Mouse (Mus musculus) liver, embryonic 14.5 days (tissue): ENCODE results near the gene Cxcl9.

Source experiments
- CTCF ChIP-seq: IDR thresholded peaks from 2 replicates; pipeline ENCODE4 v1.5.1; 2016; ENCODE audit warnings: antibody characterized with exemption, low read depth, control low read depth
- EP300 ChIP-seq: IDR thresholded peaks from 2 replicates; pipeline ENCODE4 v1.6.1; 2016; ENCODE audit warnings: antibody characterized with exemption, low read depth

- no peak for TF ChIP-seq EP300
- TF ChIP-seq CTCF = no peak
These were observed 49.0 kb upstream of the Cxcl9 start for GRCm38 (mm10) chr5:92376795-92377405.
